Mouse (Mus musculus) liver, postnatal 0 days (tissue): ENCODE measurements around the gene Stat3.

Experiments used
- CTCF ChIP-seq: sonication (generic); IDR thresholded peaks from 2 replicates; pipeline ENCODE4 v1.5.1; 2016; ENCODE audit warnings: antibody characterized with exemption, low read depth
- EP300 ChIP-seq: IDR thresholded peaks from 2 replicates; pipeline ENCODE4 v1.6.1; 2016; ENCODE audit warnings: antibody characterized with exemption, low read depth, mild to moderate bottlenecking

- TF ChIP-seq EP300, result no peak
- no peak for TF ChIP-seq CTCF
Observed at GRCm38 (mm10) chr11:100904580-100905351, 34.6 kb downstream of the Stat3 start.
